Comparison of ENCODE assay signal across 21 mouse cellular contexts in genomic region chr13:81086969-81087682, GRCm38 (mm10).
DNase-seq lines count a peak whose midpoint lies in the region; ATAC-seq lines count a peak whose summit lies in the region.
"Had no signal": no experiment of that assay in that cellular context is flagged by ENCODE, and none has a peak within 500 bp of the region (broad histone marks: within the 10 kb centered on the region; RNA-seq: fewer than 3 reads in every experiment).

No protein-coding gene starts in this region.

- peak; percentile 3 to 56 for DNase-seq in layer of hippocampus, adult 18-20 months (ENCODE audit: low spot score in 2 of 2)
- no peak for DNase-seq in layer of hippocampus, adult 9-10 months (ENCODE audit: low spot score)
- DNase-seq in midbrain, embryonic 11.5 days (ENCODE audit: low spot score, missing footprints) = peak; percentile 54
- peak; percentile 79 for DNase-seq in fat pad, adult 2 months (ENCODE audit: extremely low read depth, low read depth, low spot score)
- DNase-seq in kidney, postnatal 25 days = no peak
- DNase-seq: adrenal gland, adult 8-10 months; gastrocnemius, postnatal 25 days; kidney, adult 11 months; right cerebral cortex, postnatal 14 days; thymus, postnatal 14 days had no signal

- H3K27ac ChIP-seq in midbrain, embryonic 11.5 days (ENCODE audit: low read depth, low read length) = no peak overlapping the region
- H3K27ac ChIP-seq in midbrain, embryonic 16.5 days (ENCODE audit: low read length) = no peak overlapping the region
- H3K27ac ChIP-seq: forebrain, embryonic 13.5 days; heart, embryonic 15.5 days; hindbrain, embryonic 10.5 days; left cerebral cortex, adult 2 months; limb, embryonic 13.5 days; liver, embryonic 14.5 days; macrophage; midbrain, embryonic 10.5 days; neural tube, embryonic 12.5 days had no signal

- H3K9ac ChIP-seq in midbrain, embryonic 11.5 days (ENCODE audit: low read length) = no peak overlapping the region
- H3K9ac ChIP-seq in midbrain, embryonic 16.5 days (ENCODE audit: low read depth, low read length) = no peak overlapping the region
- H3K9ac ChIP-seq: forebrain, embryonic 13.5 days; heart, embryonic 15.5 days; limb, embryonic 13.5 days; liver, embryonic 14.5 days; neural tube, embryonic 12.5 days had no signal

- ATAC-seq in midbrain, embryonic 11.5 days (ENCODE audit: low FRiP score) = no peak
- no peak for ATAC-seq in midbrain, embryonic 16.5 days
- ATAC-seq in neutrophil, adult 5-6 weeks (ENCODE audit: extremely low read depth, insufficient number of reproducible peaks, low FRiP score, poor library complexity, severe bottlenecking) = 0 out of 2 replicates have a peak, but pooled peaks have one; percentile 6
- ATAC-seq: forebrain, embryonic 13.5 days had no signal

- no peak overlapping the region for H3K4me3 ChIP-seq in midbrain, embryonic 11.5 days (ENCODE audit: low read depth, low read length)
- H3K4me3 ChIP-seq in midbrain, embryonic 16.5 days (ENCODE audit: low read depth, low read length) = no peak overlapping the region
- H3K4me3 ChIP-seq: forebrain, embryonic 13.5 days; heart, embryonic 15.5 days; hindbrain, embryonic 10.5 days; left cerebral cortex, adult 2 months; limb, embryonic 13.5 days; midbrain, embryonic 10.5 days; neural tube, embryonic 12.5 days had no signal

- H3K4me1 ChIP-seq in midbrain, embryonic 11.5 days (ENCODE audit: control insufficient read depth, insufficient read depth, low read length) = no peaks in the 10 kb centered on the region
- H3K4me1 ChIP-seq in midbrain, embryonic 16.5 days (ENCODE audit: control insufficient read depth, insufficient read depth, low read length) = no peaks in the 10 kb centered on the region
- H3K4me1 ChIP-seq: forebrain, embryonic 13.5 days; heart, embryonic 15.5 days; hindbrain, embryonic 10.5 days; limb, embryonic 13.5 days; midbrain, embryonic 10.5 days; neural tube, embryonic 12.5 days had no signal

- no peaks in the 10 kb centered on the region for H3K27me3 ChIP-seq in midbrain, embryonic 11.5 days (ENCODE audit: control insufficient read depth, insufficient read depth, low read length)
- no peaks in the 10 kb centered on the region for H3K27me3 ChIP-seq in midbrain, embryonic 16.5 days (ENCODE audit: control insufficient read depth, insufficient read depth, low read depth, low read length)
- H3K27me3 ChIP-seq: forebrain, embryonic 13.5 days; heart, embryonic 15.5 days; limb, embryonic 13.5 days; neural tube, embryonic 12.5 days had no signal

- 76% methylated on average over 2 of the region's 2 CpGs for WGBS in midbrain, embryonic 11.5 days
- WGBS in midbrain, embryonic 16.5 days = 84% methylated on average over 2 of the region's 2 CpGs

- H3K36me3 ChIP-seq in midbrain, embryonic 11.5 days (ENCODE audit: control insufficient read depth, insufficient read depth, low read length) = no peaks in the 10 kb centered on the region
- H3K36me3 ChIP-seq in midbrain, embryonic 16.5 days (ENCODE audit: control insufficient read depth, insufficient read depth, low read length) = no peaks in the 10 kb centered on the region
- H3K36me3 ChIP-seq: heart, embryonic 15.5 days; hindbrain, embryonic 10.5 days; limb, embryonic 13.5 days; midbrain, embryonic 10.5 days; neural tube, embryonic 12.5 days had no signal

- H3K9me3 ChIP-seq in midbrain, embryonic 11.5 days (ENCODE audit: control insufficient read depth, low read length) = no peaks in the 10 kb centered on the region
- no peaks in the 10 kb centered on the region for H3K9me3 ChIP-seq in midbrain, embryonic 16.5 days (replicated peaks; ENCODE audit: control insufficient read depth, low read length, poor library complexity, severe bottlenecking)
- H3K9me3 ChIP-seq: forebrain, embryonic 13.5 days; heart, embryonic 15.5 days; limb, embryonic 13.5 days had no signal

- H3K4me2 ChIP-seq in midbrain, embryonic 11.5 days = no peak overlapping the region
- no peak overlapping the region for H3K4me2 ChIP-seq in midbrain, embryonic 16.5 days (ENCODE audit: low read length)
- H3K4me2 ChIP-seq: forebrain, embryonic 13.5 days; heart, embryonic 15.5 days; limb, embryonic 13.5 days; neural tube, embryonic 12.5 days had no signal

Comparison
In these comparisons a context has a peak if more than half of its experiments do, and no peak if none do; other contexts are left out.
1. DNase-seq: peak in layer of hippocampus, adult 18-20 months (2 of 2), midbrain, embryonic 11.5 days (single experiment) and fat pad, adult 2 months (single experiment); none in layer of hippocampus, adult 9-10 months (single experiment) and kidney, postnatal 25 days (0 of 2).